Mouse (Mus musculus) heart, embryonic 15.5 days (tissue): ENCODE measurements around the gene Upk3bl. TPM values are rescaled to one million over a fixed set of nuclear protein-coding genes. Genes with fewer than 3 reads are reported as not detected.

ENCODE experiments used
- ATAC-seq: fragments of 200-750 bp; cut with Nextera tagmentation; replicated peaks from 2 replicates; pipeline ENCODE4 v1.8.0; 2017; ENCODE audit warnings: low read depth, moderate TSS enrichment; ENCODE audit not compliant: insufficient number of reproducible peaks, insufficient read depth, low FRiP score
- H3K27ac ChIP-seq: fragments of 300-500 bp; sonication (generic); 2 replicates; pipeline ENCODE4 v1.5.1; 2015; ENCODE audit warnings: mild to moderate bottlenecking, inconsistent platforms
- H3K27me3 ChIP-seq: fragments of 300-500 bp; sonication (generic); 2 replicates; pipeline ENCODE4 v1.6.1; 2015; ENCODE audit warnings: inconsistent platforms
- H3K36me3 ChIP-seq: fragments of 300-500 bp; sonication (generic); 2 replicates; pipeline ENCODE4 v1.6.1; 2015; ENCODE audit warnings: mild to moderate bottlenecking, inconsistent platforms
- H3K4me1 ChIP-seq: fragments of 300-500 bp; sonication (generic); replicated peaks from 2 replicates; pipeline ENCODE4 v1.6.1; 2015; ENCODE audit warnings: inconsistent platforms
- H3K4me2 ChIP-seq: fragments of 300-500 bp; sonication (generic); 2 replicates; pipeline ENCODE4 v1.6.1; 2015; ENCODE audit warnings: inconsistent platforms, mild to moderate bottlenecking, moderate library complexity
- H3K4me3 ChIP-seq: fragments of 300-500 bp; sonication (generic); 2 replicates; pipeline ENCODE4 v1.5.1; 2015; ENCODE audit warnings: mild to moderate bottlenecking, inconsistent platforms
- H3K9ac ChIP-seq: fragments of 300-500 bp; sonication (generic); 2 replicates; pipeline ENCODE4 v1.6.1; 2015; ENCODE audit warnings: mild to moderate bottlenecking, inconsistent platforms
- H3K9me3 ChIP-seq: fragments of 300-500 bp; sonication (generic); replicated peaks from 2 replicates; pipeline ENCODE4 v1.6.1; 2016; ENCODE audit warnings: inconsistent platforms
- WGBS: fragments of 180-500 bp; shearing (Covaris S2); methylation state at CpG from one replicate; pipeline ENCODE4 v1.1.7; 2015; ENCODE audit warnings: mixed read lengths; 5-methylcytosine and 5-hydroxymethylcytosine counted together
- polyA plus RNA-seq: library from polyadenylated mRNA; unstranded; fragments of >200 nt; fragmentation: Nextera tagmentation; extraction: Ambion mirVana; gene quantifications from 2 replicates; pipeline ENCODE4 v1.2.1, GENCODE M21; 2015

The Upk3bl gene
- polyA plus RNA-seq, 1 experiment from 2014 or later: 0.68 TPM

DNA sequence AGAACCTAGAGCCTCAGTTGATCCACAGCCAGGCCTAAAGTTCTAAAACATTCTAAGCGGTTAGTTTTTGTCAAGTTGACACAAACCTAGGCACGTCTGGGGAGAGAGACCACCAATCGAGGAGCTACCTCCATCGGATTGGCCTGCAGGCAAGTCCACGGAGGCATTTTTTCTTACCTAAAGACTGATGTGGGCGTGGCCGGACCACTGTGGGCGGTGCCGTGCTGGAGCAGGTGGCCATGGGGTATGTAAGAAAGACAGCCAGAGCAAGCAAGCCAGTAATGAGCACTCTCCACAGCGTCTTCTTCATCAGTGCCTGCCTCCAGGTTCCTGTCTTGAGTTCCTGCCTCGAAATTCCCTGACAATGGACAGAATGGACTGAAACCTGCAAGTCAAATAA, 19.2 kb downstream of the Upk3bl start:
- no peaks in the 10 kb centered on the region for H3K9me3 ChIP-seq

DNA sequence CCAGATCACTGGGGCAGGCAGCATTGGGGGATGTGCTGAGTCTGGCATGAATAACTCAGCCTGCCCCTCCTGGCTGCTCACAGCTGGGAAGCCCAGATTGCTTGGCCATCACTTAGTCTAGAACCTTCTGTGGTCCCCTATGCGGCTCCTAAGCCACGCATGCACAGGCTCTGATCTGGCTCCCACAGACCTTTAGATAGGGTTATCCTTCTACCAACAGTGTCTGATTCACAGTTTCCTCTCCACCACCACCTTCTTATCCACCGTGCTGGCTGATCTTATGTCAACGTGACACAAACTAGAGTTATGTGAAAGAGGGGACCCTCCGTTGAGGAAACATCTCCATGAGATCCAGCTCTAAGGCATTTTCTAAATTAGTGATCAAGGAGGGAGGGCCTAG, 20.8 kb downstream of the Upk3bl start:
- Histone ChIP-seq H3K4me2 (no peak overlapping the region), H3K27ac (no peak overlapping the region), H3K27me3 (no peaks in the 10 kb centered on the region), H3K9me3 (no peaks in the 10 kb centered on the region), H3K36me3 (no peaks in the 10 kb centered on the region), H3K9ac (no peak overlapping the region), H3K4me1 (0 out of 2 replicates have a peak, but pooled peaks cover 7% of the 10 kb centered on the region), H3K4me3 (no peak overlapping the region)
- no peak for ATAC-seq
- WGBS: 68% methylated on average over 5 of the region's 5 CpGs

More for the DNA sequence above, 19.2 kb downstream of the Upk3bl start:
- H3K36me3 ChIP-seq: no peaks in the 10 kb centered on the region
- 0 out of 2 replicates have a peak, but pooled peaks cover 7% of the 10 kb centered on the region for H3K4me1 ChIP-seq
- no peak overlapping the region for H3K9ac ChIP-seq
- H3K4me2 ChIP-seq: no peak overlapping the region
- 65% methylated on average over 11 of the region's 11 CpGs for WGBS
- ATAC-seq: no peak
- no peaks in the 10 kb centered on the region for H3K27me3 ChIP-seq
- no peak overlapping the region for H3K4me3 ChIP-seq
- no peak overlapping the region for H3K27ac ChIP-seq

DNA sequence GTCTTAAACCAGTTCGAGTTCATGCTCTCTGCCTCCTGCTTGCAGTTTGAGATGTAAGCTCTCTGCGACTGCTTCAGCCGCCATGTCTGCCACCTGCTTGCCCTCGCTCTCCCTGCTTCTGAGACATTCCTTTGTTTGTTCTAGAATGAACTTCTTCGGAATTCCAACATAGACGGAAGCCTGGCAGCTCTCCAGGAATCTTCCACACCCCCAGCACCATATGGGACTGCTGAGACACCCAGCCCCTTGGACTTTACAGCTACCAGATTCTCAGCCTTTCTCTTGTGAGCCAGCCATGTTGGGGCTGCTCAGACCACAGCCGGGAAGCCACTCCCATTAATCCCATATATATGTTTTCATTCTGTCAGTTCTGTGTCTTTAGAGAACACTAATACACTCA, 22.0 kb downstream of the Upk3bl start:
- Histone ChIP-seq H3K4me3 (no peak overlapping the region), H3K4me2 (no peak overlapping the region), H3K27ac (no peak overlapping the region), H3K27me3 (no peaks in the 10 kb centered on the region), H3K9me3 (no peaks in the 10 kb centered on the region), H3K9ac (no peak overlapping the region), H3K36me3 (no peaks in the 10 kb centered on the region), H3K4me1 (0 out of 2 replicates have a peak, but pooled peaks cover 7% of the 10 kb centered on the region)
- WGBS: 35% methylated on average over 7 of the region's 7 CpGs
- ATAC-seq: no peak

DNA sequence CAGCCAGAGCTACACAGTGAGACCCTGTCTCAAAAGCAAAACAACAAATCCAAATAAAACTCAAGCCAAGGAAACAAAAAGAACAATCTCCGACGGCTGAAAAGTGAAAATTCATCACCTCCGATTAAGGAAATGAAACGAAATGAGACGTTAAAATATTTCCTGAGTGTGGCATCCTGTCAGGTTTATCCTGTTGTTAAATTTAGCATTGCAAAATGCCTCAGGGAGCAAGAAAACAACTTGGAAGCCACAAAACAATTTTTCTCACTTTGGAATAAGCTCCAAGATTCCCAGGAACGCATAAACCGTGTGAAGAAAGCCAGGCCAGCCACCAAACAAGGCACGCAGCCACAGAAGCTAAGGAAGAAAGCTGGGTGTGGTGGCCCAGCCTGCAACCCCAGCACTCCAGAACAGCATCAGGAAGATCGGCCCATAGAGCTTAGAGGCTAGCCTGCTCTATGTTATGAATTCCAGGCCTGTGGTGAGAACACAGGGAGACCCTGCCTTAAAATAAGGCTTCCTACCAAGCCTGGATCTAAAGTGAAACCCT, 22.8 kb downstream of the Upk3bl start:
- Histone ChIP-seq H3K4me3 (no peak overlapping the region), H3K27ac (no peak overlapping the region), H3K9ac (no peak overlapping the region), H3K4me1 (0 out of 2 replicates have a peak, but pooled peaks cover 7% of the 10 kb centered on the region), H3K27me3 (no peaks in the 10 kb centered on the region), H3K36me3 (no peaks in the 10 kb centered on the region), H3K4me2 (no peak overlapping the region), H3K9me3 (no peaks in the 10 kb centered on the region)
- no peak for ATAC-seq
- 59% methylated on average over 9 of the region's 9 CpGs for WGBS

DNA sequence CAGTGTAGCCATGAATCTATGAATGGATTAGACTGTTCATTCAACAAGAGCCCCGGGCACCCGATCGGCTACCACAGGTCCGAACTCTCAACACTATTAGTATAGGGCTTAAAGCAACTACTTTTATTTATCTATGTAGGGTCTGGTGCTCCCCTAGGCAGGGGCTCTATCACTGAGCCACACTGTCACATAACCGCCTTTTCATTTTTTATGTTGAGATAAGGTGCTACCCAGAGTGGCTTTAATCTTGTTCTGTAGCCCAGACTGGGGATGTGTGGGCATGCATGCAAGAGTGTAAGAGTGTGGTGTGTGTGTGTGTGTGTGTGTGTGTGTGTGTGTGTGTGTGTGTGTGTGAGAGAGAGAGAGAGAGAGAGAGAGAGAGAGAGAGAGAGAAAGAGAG, 23.8 kb downstream of the Upk3bl start:
- WGBS: 87% methylated on average over 5 of the region's 5 CpGs

DNA sequence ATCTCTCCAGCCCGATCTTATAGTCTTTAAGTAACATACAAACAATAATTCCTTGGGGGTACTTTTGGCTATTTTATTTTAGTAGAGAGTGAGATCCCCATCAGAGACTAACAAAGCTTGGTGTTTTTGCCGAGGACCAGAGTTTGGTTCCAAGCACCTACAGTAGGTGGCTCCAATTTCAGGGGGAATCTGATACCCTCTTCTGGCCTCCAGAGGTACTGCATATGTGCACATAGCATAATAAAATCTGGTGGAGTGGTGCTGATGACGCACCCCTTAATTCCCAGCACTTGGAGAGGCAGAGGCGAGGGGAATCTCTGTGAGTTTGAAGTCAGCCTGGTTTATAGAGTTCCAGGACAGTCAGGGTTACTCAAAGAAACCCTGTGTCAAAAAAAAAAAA, 28.1 kb downstream of the Upk3bl start:
- Histone ChIP-seq H3K9ac (no peak overlapping the region), H3K9me3 (no peaks in the 10 kb centered on the region), H3K4me3 (no peak overlapping the region), H3K27me3 (peaks cover 27% of the 10 kb centered on the region), H3K36me3 (no peaks in the 10 kb centered on the region), H3K4me1 (peaks cover 18% of the 10 kb centered on the region), H3K4me2 (no peak overlapping the region), H3K27ac (no peak overlapping the region)
- no peak for ATAC-seq
- 73% methylated on average over 4 of the region's 4 CpGs for WGBS

More for the DNA sequence above, 23.8 kb downstream of the Upk3bl start:
- Histone ChIP-seq H3K4me3 (no peak overlapping the region), H3K36me3 (no peaks in the 10 kb centered on the region), H3K27me3 (no peaks in the 10 kb centered on the region), H3K4me2 (no peak overlapping the region), H3K4me1 (peaks cover 7% of the 10 kb centered on the region; the same call in 1 of the 2 replicates), H3K9me3 (no peaks in the 10 kb centered on the region), H3K27ac (no peak overlapping the region), H3K9ac (no peak overlapping the region)
- ATAC-seq: no peak

DNA sequence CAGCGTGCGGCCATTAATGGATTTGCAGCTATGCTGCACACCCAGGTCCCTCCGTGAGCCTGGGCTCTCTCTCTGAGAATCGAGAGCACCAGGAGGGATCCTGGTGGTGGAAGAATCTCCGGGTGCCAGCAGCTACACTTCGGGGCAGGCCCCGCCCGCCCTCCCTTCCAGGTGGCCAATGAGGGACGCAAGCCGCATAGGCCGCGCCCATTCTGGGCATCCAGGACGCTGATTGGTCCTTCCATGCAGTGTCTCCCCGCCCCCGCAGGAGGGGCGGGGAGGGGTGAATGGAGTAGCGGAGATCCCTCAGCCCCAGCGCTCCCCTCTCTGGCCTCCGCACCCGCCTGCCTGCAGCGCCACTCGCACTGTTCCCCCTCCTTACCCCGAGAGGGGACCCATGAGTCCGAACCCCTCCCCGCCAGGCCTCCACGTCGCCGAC, 29.4 kb downstream of the Upk3bl start, which contains the start of gene Rasa4:
Gene Rasa4, plus strand, starts transcription at position 248 of the 439 bp plus-strand sequence.
- H3K9me3 ChIP-seq: no peaks in the 10 kb centered on the region
- no peaks in the 10 kb centered on the region for H3K36me3 ChIP-seq
- H3K4me1 ChIP-seq: peaks cover 18% of the 10 kb centered on the region
- H3K9ac ChIP-seq: peak within 1 kb of the TSS; percentile 50
- peak within 1 kb of the TSS; percentile 57 for H3K4me3 ChIP-seq
- peak; percentile 98 for ATAC-seq
- H3K4me2 ChIP-seq: peak within 1 kb of the TSS; percentile 93
- H3K27me3 ChIP-seq: peaks cover 33% of the 10 kb centered on the region
- WGBS: under 1% methylated on average over 26 of the region's 28 CpGs
- H3K27ac ChIP-seq: no peak within 1 kb of the TSS

DNA sequence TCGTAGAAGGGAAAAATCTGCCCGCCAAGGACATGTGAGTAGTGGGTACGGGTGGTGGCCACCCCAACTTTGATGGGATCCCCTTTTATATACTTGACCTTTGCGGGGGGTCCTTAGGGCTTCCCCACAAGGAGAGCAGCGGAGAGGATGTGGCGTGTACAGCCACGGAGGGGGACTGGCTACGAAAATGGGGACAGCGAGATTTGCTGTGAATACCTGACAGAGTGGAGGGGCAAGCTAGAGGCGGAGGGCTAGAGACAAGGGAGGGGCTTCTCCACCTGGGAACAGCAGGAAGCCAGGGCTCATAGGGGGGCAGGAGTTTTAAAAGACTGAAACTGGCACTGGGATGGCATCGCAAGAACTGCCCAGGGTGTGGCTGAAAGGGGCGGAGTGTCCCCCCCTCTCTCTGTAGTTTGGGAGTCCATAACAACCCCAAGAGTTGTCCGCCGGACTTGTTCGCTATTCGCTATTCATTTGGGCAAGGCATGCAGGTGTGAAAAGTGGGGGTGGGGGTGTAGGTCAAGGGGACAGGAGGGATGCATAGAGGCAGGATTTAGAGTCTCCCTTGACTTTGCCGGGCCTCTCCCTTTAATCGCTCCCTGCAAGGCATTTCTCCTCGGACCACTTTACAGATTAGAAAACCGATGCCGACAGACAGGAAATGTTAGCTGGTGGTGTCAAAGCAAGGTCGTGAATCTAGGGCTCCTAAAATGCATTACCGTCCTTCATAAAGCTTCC, 30.0 kb downstream of the Upk3bl start:
- Histone ChIP-seq H3K4me1 (peaks cover 18% of the 10 kb centered on the region), H3K4me3 (peak overlapping the region; percentile 57), H3K9ac (peak overlapping the region; percentile 50), H3K27ac (no peak overlapping the region), H3K27me3 (peaks cover 35% of the 10 kb centered on the region), H3K36me3 (no peaks in the 10 kb centered on the region), H3K9me3 (no peaks in the 10 kb centered on the region), H3K4me2 (peak overlapping the region; percentile 93)
- peak; percentile 6; the same call in 1 of the 2 replicates for ATAC-seq
- WGBS: 2% methylated on average over 23 of the region's 23 CpGs

DNA sequence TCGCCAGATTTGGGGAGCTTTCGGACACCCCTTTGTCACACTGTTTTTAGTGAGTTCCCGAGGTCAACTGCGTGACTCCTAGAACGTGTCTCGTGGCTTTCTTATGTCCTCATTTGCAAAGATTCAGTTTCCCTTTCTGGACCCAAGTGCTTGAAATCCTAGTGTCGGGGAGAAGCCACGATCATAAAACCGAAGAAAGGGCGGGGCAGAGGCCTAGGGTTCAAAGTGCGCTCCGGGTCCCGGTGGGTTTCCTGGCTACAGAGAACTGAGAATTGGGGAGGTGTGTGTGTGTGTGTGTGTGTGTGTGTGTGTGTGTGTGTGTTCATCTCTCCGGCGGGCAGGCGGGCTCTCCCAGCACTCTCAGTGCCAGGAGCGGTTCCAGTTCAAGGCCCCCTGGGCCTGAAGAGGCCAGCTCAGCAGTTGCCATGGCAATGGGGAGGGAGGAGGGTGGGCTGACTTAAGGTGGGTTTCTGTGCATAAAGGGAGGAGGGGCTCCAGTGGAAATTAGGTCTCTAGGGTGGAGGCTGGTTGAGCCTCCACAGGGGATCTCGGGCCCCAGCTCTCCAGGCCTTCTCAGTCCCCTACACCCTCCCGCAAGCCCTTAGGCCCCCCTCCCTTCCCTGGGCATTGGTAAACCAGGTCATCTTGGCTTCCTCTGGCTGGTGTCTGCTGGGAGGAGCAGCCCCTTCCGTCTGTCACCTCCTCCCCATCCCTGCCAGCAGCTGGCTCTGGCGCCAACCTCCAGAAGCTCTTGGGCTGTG, 30.8 kb downstream of the Upk3bl start:
- H3K4me1 ChIP-seq: peaks cover 18% of the 10 kb centered on the region
- H3K9ac ChIP-seq: no peak overlapping the region
- no peak for ATAC-seq
- peak overlapping the region; percentile 93 for H3K4me2 ChIP-seq
- H3K9me3 ChIP-seq: no peaks in the 10 kb centered on the region
- peaks cover 35% of the 10 kb centered on the region for H3K27me3 ChIP-seq
- peak overlapping the region; percentile 57 for H3K4me3 ChIP-seq
- H3K36me3 ChIP-seq: no peaks in the 10 kb centered on the region
- 22% methylated on average over 21 of the region's 21 CpGs for WGBS
- no peak overlapping the region for H3K27ac ChIP-seq

DNA sequence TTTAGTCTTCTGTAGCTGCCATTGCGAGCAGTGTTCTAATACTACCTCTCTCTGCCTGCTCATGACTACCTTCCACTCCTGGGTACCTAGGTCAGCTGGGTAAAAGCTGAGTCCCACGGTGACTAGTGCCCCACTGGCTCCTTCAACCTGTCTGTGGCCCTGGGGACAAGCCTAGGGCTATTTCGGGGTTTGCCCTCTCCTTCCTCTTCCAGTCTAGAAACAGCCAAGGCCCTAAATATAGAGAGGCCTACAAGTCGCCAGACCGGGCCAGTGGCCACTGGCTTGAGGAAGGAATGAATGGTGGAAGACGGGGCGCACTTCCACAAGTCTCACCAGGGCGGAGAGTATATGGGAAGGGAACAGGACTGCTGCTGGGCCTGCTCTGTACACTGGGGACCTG, 32.0 kb downstream of the Upk3bl start:
- Histone ChIP-seq H3K4me3 (no peak overlapping the region), H3K4me2 (no peak overlapping the region), H3K4me1 (peaks cover 18% of the 10 kb centered on the region), H3K9me3 (no peaks in the 10 kb centered on the region), H3K27me3 (peaks cover 37% of the 10 kb centered on the region), H3K27ac (no peak overlapping the region), H3K9ac (no peak overlapping the region), H3K36me3 (no peaks in the 10 kb centered on the region)
- 83% methylated on average over 8 of the region's 8 CpGs for WGBS
- ATAC-seq: no peak

DNA sequence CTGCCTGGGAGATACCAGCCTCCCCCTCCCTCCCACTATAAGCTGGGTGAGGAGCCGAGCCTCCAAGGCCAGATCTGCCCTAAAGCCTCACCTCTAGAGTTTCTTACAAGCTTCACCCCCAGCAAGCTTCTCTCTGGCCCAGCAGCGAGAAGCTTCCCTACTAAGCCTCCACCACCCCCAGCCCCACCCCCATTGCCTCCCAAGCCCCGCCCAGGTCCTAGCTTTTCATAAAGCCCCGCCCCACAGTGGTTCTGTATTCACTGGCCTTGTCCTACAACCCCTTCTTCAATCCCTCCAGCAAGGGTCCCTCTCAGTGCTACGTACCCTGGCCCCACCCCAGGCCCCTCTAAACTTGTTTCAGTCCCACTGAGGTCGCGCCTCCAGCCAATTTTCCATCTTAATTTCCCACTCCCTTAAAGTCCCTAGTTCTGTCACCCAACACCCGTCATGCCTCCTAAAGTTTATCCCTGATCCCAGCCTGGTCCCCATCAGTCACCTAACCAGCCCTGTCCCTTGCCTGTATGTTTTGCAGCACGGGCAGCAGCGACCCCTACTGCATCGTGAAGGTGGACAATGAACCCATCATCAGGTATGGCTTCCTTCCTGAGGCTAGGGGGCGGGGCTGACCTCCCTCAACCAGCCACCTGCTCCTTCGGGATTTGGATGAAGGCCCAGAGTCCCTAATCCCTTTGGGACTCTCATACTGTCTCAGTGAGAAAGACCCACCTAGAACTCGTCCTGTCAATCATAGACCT, 34.7 kb downstream of the Upk3bl start:
- no peaks in the 10 kb centered on the region for H3K9me3 ChIP-seq
- H3K9ac ChIP-seq: no peak overlapping the region
- peaks cover 11% of the 10 kb centered on the region for H3K4me1 ChIP-seq
- H3K4me2 ChIP-seq: no peak overlapping the region
- no peak overlapping the region for H3K27ac ChIP-seq
- ATAC-seq: no peak
- H3K36me3 ChIP-seq: no peaks in the 10 kb centered on the region
- no peak overlapping the region for H3K4me3 ChIP-seq
- peaks cover 41% of the 10 kb centered on the region for H3K27me3 ChIP-seq
- 22% methylated on average over 14 of the region's 14 CpGs for WGBS
